Mouse (Mus musculus): ENCODE measurements around the gene Ank2. TPM values are rescaled to one million over a fixed set of nuclear protein-coding genes. Genes with fewer than 3 reads are reported as not detected.

Ank2 gene
- polyA plus RNA-seq, 1 experiment from 2014 or later, result 19.6 TPM

DNA sequence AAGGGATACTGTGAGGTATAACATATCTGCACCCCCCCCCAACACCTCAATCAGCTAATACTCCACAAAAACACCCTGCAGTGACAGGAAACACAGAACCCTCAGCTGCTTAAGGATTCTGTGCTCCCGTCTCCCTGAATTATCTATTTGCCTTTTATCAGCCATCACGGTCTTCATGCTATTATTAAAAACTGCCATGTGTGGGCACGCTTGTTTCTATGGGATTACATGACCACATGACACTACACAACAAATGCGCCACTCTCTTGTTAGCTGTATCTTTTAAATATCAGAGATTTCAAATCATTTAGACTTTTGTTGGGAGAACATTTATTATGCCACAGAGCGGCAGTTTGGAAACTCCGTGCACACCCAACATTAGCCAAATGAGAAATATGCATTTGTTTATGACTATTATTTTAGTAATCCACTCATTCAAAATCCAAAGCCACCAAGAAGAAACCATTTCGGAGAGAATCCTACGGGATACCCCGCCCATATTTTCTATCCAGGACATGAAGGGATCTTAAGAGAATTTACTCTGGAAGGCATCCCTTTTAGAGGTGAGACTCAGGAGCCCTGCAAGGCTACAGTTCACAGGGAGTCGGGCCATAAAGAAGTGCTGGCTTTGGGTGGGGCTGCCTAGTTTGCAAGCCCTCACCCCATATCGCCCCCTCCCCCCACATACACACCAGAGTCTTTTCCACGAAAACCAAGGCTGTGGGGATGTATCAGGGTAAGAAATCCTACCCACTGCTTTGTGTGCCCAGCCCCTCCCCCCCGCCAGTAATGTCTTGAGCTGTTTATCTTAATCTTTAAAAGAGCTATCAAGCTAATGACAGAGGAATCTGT, 274.6 kb downstream of the Ank2 start:
- Histone ChIP-seq H3K9ac (no peak overlapping the region), H3K27me3 (ENCODE audit: insufficient read depth, low read length) (no peaks in the 10 kb centered on the region), H3K27ac (ENCODE audit: low read depth) (no peak overlapping the region), H3K4me3 (ENCODE audit: low read depth, low read length) (no peak overlapping the region), H3K4me1 (ENCODE audit: insufficient read depth) (peaks cover 5% of the 10 kb centered on the region; the same call in 1 of the 2 replicates), H3K9me3 (ENCODE audit: low read depth, low read length) (no peaks in the 10 kb centered on the region), H3K36me3 (ENCODE audit: insufficient read depth) (no peaks in the 10 kb centered on the region), H3K4me2 (no peak overlapping the region)
- 62% methylated on average over 13 of the region's 13 CpGs for WGBS
- DNase-seq, result no peak
- no peak for ATAC-seq (ENCODE audit: insufficient read depth)
- TF ChIP-seq CTCF (IDR thresholded peaks at IDR 0.05; ENCODE audit: low read depth), result no peak

DNA sequence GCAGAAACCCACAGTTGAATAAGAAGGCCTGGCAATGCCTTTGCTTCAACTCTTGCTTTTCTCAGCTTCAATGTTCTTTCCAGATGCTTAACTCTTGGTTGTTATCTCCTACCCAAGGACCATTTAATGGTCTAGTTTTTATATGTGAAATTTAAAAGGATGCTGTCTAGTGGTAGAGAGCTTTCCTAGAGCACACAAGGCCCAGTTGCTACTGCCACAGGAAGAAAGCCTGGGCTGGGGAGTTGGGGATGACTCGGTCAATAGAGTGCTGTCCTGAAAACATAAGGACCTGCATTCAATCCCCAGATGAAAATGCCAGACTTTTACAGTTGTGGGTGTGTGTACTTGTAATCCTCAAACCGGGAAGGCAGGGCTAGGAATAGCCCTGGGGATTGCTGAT, 277.1 kb downstream of the Ank2 start:
- 84% methylated on average over 2 of the region's 2 CpGs for WGBS
- TF ChIP-seq CTCF (IDR thresholded peaks at IDR 0.05; ENCODE audit: low read depth), result no peak
- H3K4me1 ChIP-seq (ENCODE audit: insufficient read depth), result peaks cover 5% of the 10 kb centered on the region; the same call in 1 of the 2 replicates
- DNase-seq (no peak), ATAC-seq (ENCODE audit: insufficient read depth) (no peak)
- no peak overlapping the region for H3K4me2 ChIP-seq
- H3K27me3 ChIP-seq (ENCODE audit: insufficient read depth, low read length), result no peaks in the 10 kb centered on the region
- H3K4me3 ChIP-seq (ENCODE audit: low read depth, low read length), result no peak overlapping the region
- H3K27ac ChIP-seq (ENCODE audit: low read depth), result no peak overlapping the region
- no peaks in the 10 kb centered on the region for H3K36me3 ChIP-seq (ENCODE audit: insufficient read depth)
- H3K9ac ChIP-seq, result no peak overlapping the region
- no peaks in the 10 kb centered on the region for H3K9me3 ChIP-seq (ENCODE audit: low read depth, low read length)

DNA sequence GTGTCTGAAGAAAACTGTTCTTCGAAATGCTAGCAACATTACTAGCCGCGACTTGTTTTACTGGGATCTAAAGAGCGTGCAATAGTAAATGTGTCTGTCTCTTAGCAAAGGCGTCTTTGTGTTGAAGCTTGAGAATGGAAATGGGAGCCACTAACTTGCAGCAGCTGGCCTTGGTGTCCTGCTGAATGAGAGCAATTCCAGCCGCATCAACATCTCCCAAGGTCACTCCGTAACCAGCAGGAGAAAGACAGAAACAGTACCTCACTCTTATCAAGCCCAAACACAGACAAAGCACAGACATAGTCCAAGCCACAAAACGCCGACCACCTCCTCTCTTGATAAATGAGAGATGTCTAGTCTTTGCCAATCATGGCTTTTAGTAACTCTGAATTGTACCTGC, 278.3 kb downstream of the Ank2 start:
- Histone ChIP-seq H3K9ac (no peak overlapping the region), H3K27ac (ENCODE audit: low read depth) (no peak overlapping the region), H3K4me1 (ENCODE audit: insufficient read depth) (peaks cover 5% of the 10 kb centered on the region; the same call in 1 of the 2 replicates), H3K9me3 (ENCODE audit: low read depth, low read length) (no peaks in the 10 kb centered on the region), H3K4me2 (no peak overlapping the region), H3K36me3 (ENCODE audit: insufficient read depth) (no peaks in the 10 kb centered on the region), H3K27me3 (ENCODE audit: insufficient read depth, low read length) (no peaks in the 10 kb centered on the region), H3K4me3 (ENCODE audit: low read depth, low read length) (no peak overlapping the region)
- WGBS, result 91% methylated on average over 9 of the region's 9 CpGs
- no peak for TF ChIP-seq CTCF (IDR thresholded peaks at IDR 0.05; ENCODE audit: low read depth)
- DNase-seq, result no peak
- no peak for ATAC-seq (ENCODE audit: insufficient read depth)

DNA sequence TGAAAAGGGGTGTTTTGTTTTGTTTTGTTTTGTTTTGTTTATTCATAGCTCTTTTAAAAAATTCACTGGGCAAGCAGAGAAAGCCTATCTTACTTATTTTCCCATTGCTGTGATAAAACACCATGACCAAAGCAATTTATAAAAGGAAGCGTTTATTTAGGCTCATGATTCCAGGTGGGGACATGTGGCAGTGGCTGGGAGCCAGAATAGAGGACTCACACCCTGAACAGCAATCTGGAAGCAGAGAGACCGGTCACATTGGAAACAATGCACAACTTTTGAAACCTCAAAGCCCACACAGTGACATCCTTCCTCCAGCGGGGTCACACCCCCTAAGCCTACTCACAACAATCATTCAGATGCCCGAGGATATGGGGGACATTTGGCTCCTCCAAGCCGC, 285.6 kb downstream of the Ank2 start:
- ATAC-seq (ENCODE audit: insufficient read depth) (no peak), DNase-seq (no peak)
- H3K36me3 ChIP-seq (ENCODE audit: insufficient read depth), result no peaks in the 10 kb centered on the region
- no peak overlapping the region for H3K9ac ChIP-seq
- TF ChIP-seq CTCF (IDR thresholded peaks at IDR 0.05; ENCODE audit: low read depth), result no peak
- no peak overlapping the region for H3K27ac ChIP-seq (ENCODE audit: low read depth)
- no peaks in the 10 kb centered on the region for H3K27me3 ChIP-seq (ENCODE audit: insufficient read depth, low read length)
- 58% methylated on average over 5 of the region's 5 CpGs for WGBS
- H3K4me3 ChIP-seq (ENCODE audit: low read depth, low read length), result no peak overlapping the region
- H3K4me1 ChIP-seq (ENCODE audit: insufficient read depth), result no peaks in the 10 kb centered on the region
- no peaks in the 10 kb centered on the region for H3K9me3 ChIP-seq (ENCODE audit: low read depth, low read length)
- no peak overlapping the region for H3K4me2 ChIP-seq

DNA sequence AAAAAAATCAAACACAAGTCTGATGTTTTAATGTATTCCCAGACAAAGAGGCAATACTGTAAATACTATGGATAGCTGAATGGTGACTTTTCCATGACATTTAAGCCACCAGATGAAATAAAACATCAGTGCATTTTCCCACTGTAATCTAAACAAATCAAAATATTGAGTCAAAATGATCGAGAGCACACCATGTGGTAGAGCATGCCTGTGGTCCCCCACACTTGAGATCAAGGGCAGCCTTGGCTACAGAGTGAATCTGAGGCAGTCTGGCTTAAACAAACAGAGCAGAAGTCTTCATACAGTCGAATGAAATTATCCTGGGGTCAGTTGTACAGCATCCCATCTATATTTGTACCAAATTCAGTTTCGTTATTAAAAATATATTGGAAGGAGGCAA, 288.0 kb downstream of the Ank2 start:
- peak; percentile 56 for DNase-seq
- ATAC-seq (ENCODE audit: insufficient read depth), result peak; percentile 79
- no peak overlapping the region for H3K27ac ChIP-seq (ENCODE audit: low read depth)

DNA sequence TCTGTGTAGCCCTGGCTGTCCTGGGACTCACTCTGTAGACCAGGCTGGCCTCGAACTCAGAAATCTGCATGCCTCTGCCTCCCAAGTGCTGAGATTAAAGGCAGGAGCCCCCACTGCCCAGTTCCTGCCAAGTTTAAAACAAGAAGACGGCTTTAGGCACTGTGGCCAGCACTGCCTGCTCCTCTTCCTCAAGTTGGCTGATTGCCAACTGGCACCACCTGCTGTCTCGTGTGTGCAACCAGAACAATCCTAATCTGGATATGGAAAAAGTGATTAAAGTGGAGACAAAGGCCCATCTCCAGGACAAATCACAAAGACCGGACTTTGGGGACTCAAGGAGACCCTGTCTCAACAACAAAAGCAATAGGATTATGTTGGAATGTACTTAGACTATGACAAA, 288.6 kb downstream of the Ank2 start:
- Histone ChIP-seq H3K4me3 (ENCODE audit: low read depth, low read length) (no peak overlapping the region), H3K27ac (ENCODE audit: low read depth) (peak overlapping the region; percentile 36; the same call in 1 of the 2 replicates), H3K9ac (no peak overlapping the region), H3K9me3 (ENCODE audit: low read depth, low read length) (no peaks in the 10 kb centered on the region), H3K27me3 (ENCODE audit: insufficient read depth, low read length) (no peaks in the 10 kb centered on the region), H3K4me1 (ENCODE audit: insufficient read depth) (no peaks in the 10 kb centered on the region), H3K36me3 (ENCODE audit: insufficient read depth) (no peaks in the 10 kb centered on the region), H3K4me2 (no peak overlapping the region)
- TF ChIP-seq CTCF (IDR thresholded peaks at IDR 0.05; ENCODE audit: low read depth), result no peak
- DNase-seq, result peak; percentile 30
- ATAC-seq (ENCODE audit: insufficient read depth), result peak; percentile 43; the same call in 1 of the 2 replicates
- WGBS, result 45% methylated on average over 4 of the region's 4 CpGs

More for the DNA sequence above, 288.0 kb downstream of the Ank2 start:
- Histone ChIP-seq H3K27me3 (ENCODE audit: insufficient read depth, low read length) (no peaks in the 10 kb centered on the region), H3K9ac (no peak overlapping the region), H3K36me3 (ENCODE audit: insufficient read depth) (no peaks in the 10 kb centered on the region), H3K9me3 (ENCODE audit: low read depth, low read length) (no peaks in the 10 kb centered on the region), H3K4me2 (no peak overlapping the region), H3K4me1 (ENCODE audit: insufficient read depth) (no peaks in the 10 kb centered on the region), H3K4me3 (ENCODE audit: low read depth, low read length) (no peak overlapping the region)
- WGBS, result 44% methylated on average over 3 of the region's 3 CpGs
- TF ChIP-seq CTCF (IDR thresholded peaks at IDR 0.05; ENCODE audit: low read depth), result no peak

DNA sequence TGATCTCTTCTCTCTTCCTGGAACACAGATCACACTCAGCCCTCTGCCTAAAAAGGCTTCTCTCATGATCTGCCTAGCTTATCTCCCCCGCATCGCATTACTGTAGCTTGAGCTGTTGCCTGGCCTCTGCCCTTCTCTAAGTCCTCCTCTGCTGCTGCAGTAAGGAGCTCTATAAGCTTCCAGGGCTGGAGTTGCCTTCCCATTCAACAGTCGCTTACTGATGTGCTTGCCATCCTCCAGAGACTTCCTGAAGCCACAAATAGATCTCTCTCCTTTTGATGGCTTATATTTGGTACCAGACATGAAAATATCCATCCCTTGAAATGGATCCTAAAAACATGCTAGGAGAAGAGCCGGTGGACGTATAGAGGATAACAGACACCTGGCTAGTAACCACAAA, 290.3 kb downstream of the Ank2 start:
- Histone ChIP-seq H3K36me3 (ENCODE audit: insufficient read depth) (no peaks in the 10 kb centered on the region), H3K9ac (no peak overlapping the region), H3K4me3 (ENCODE audit: low read depth, low read length) (no peak overlapping the region), H3K9me3 (ENCODE audit: low read depth, low read length) (no peaks in the 10 kb centered on the region), H3K27ac (ENCODE audit: low read depth) (no peak overlapping the region), H3K4me2 (no peak overlapping the region), H3K4me1 (ENCODE audit: insufficient read depth) (no peaks in the 10 kb centered on the region), H3K27me3 (ENCODE audit: insufficient read depth, low read length) (no peaks in the 10 kb centered on the region)
- no peak for TF ChIP-seq CTCF (IDR thresholded peaks at IDR 0.05; ENCODE audit: low read depth)
- WGBS, result 88% methylated on average over 5 of the region's 5 CpGs
- no peak for DNase-seq
- no peak for ATAC-seq (ENCODE audit: insufficient read depth)
